Mouse (Mus musculus) G1E (cell line): Measurements from ENCODE around the gene Slc16a14.

Source experiments
- CTCF ChIP-seq: IDR thresholded peaks from 2 replicates; pipeline ENCODE4 v1.5.1; 2012; ENCODE audit warnings: low read depth, low read length, inconsistent platforms, mixed read lengths
- GATA1 ChIP-seq: IDR thresholded peaks from 2 replicates; pipeline ENCODE4 v1.6.1; 2012; ENCODE audit warnings: borderline replicate concordance, low read length, inconsistent platforms, mixed read lengths
- POLR2AphosphoS5 ChIP-seq: IDR thresholded peaks from 2 replicates; pipeline ENCODE4 v1.6.1; 2012; ENCODE audit warnings: low read depth, low read length, inconsistent platforms; ENCODE audit not compliant: insufficient replicate concordance
- TAL1 ChIP-seq: conservative IDR thresholded peaks from 2 replicates; pipeline ENCODE4 v1.6.1; 2012; ENCODE audit warnings: low read depth, low read length, inconsistent platforms, mixed read lengths

- no peak for TF ChIP-seq CTCF
- no peak for TF ChIP-seq TAL1
- no peak for TF ChIP-seq GATA1
- no peak for TF ChIP-seq POLR2AphosphoS5
Measured at GRCm38 (mm10) chr1:84918865-84919264, 16.1 kb downstream of the Slc16a14 start.
